Mouse (Mus musculus) myocyte (in vitro differentiated cells): ENCODE data around the gene Rab5c. TPM values are rescaled to one million over a fixed set of nuclear protein-coding genes. Genes with fewer than 3 reads are reported as not detected.
A peak's percentile ranks its signal among the peaks of the same experiment; 100 is the strongest.

Experiments used
- H3K27me3 ChIP-seq: one replicate; pipeline ENCODE4 v1.6.1; 2011; ENCODE audit not compliant: control insufficient read depth, insufficient read depth, insufficient read length
- H3K36me3 ChIP-seq: one replicate; pipeline ENCODE4 v1.6.1; 2011; ENCODE audit not compliant: control insufficient read depth, insufficient read depth
- H3K4me2 ChIP-seq: one replicate; pipeline ENCODE4 v1.6.1; 2011; ENCODE audit warnings: low read depth, control low read depth
- H3K4me3 ChIP-seq: one replicate; pipeline ENCODE4 v1.5.1; 2011; ENCODE audit warnings: mild to moderate bottlenecking, control low read depth, moderate library complexity
- H3K79me2 ChIP-seq: one replicate; pipeline ENCODE4 v1.6.1; 2011; ENCODE audit not compliant: control insufficient read depth, insufficient read depth
- H3ac ChIP-seq: one replicate; pipeline ENCODE4 v1.6.1; 2011; ENCODE audit not compliant: control insufficient read depth, insufficient read length
- CEBPB ChIP-seq: IDR thresholded peaks from 2 replicates; pipeline ENCODE4 v1.6.1; 2011; ENCODE audit warnings: mild to moderate bottlenecking, moderate library complexity; ENCODE audit not compliant: poor library complexity, insufficient read depth, severe bottlenecking
- E2F4 ChIP-seq: IDR thresholded peaks from one replicate; pipeline ENCODE4 v1.6.1; 2011; ENCODE audit warnings: mild to moderate bottlenecking, control low read depth, moderate library complexity; ENCODE audit not compliant: insufficient read depth
- MAX ChIP-seq: IDR thresholded peaks from one replicate; pipeline ENCODE4 v1.6.1; 2011; ENCODE audit warnings: low read depth, mild to moderate bottlenecking, control low read depth
- MYOD1 ChIP-seq, 3 experiments: IDR thresholded peaks; one replicate each; pipeline ENCODE4 v1.6.1; 2011; ENCODE audit warnings: control low read depth in 2 of 3, low read depth in 2 of 3, mild to moderate bottlenecking in 2 of 3, moderate library complexity in 1 of 3; ENCODE audit not compliant: insufficient read length in 2 of 3, control insufficient read depth in 1 of 3
- MYOG ChIP-seq, 3 experiments: IDR thresholded peaks; one replicate each; pipeline ENCODE4 v1.6.1; 2011; ENCODE audit warnings: control low read depth in 2 of 3, low read depth in 2 of 3, mild to moderate bottlenecking in 2 of 3; ENCODE audit not compliant: insufficient read length in 2 of 3, control insufficient read depth in 1 of 3, insufficient read depth in 1 of 3
- POLR2A ChIP-seq: IDR thresholded peaks from one replicate; pipeline ENCODE4 v1.6.1; 2011; ENCODE audit warnings: low read depth, mild to moderate bottlenecking, control low read depth, moderate library complexity; ENCODE audit not compliant: insufficient read length
- POLR2AphosphoS2 ChIP-seq: IDR thresholded peaks from one replicate; pipeline ENCODE4 v1.6.1; 2011; ENCODE audit warnings: low read depth, control low read depth; ENCODE audit not compliant: insufficient read length
- REST ChIP-seq: IDR thresholded peaks from one replicate; pipeline ENCODE4 v1.6.1; 2011; ENCODE audit warnings: mild to moderate bottlenecking, control low read depth, moderate library complexity; ENCODE audit not compliant: insufficient read depth, insufficient read length
- SRF ChIP-seq: IDR thresholded peaks from one replicate; pipeline ENCODE4 v1.6.1; 2011; ENCODE audit warnings: low read depth; ENCODE audit not compliant: control insufficient read depth, insufficient read length
- TCF12 ChIP-seq: IDR thresholded peaks from one replicate; pipeline ENCODE4 v1.6.1; 2011; ENCODE audit warnings: mild to moderate bottlenecking, control low read depth; ENCODE audit not compliant: poor library complexity, insufficient read depth, severe bottlenecking
- TCF3 ChIP-seq: IDR thresholded peaks from one replicate; pipeline ENCODE4 v1.6.1; 2011; ENCODE audit warnings: low read depth, control low read depth; ENCODE audit not compliant: insufficient read length
- USF1 ChIP-seq: IDR thresholded peaks from one replicate; pipeline ENCODE4 v1.6.1; 2011; ENCODE audit warnings: low read depth, mild to moderate bottlenecking, control low read depth, moderate library complexity
- polyA plus RNA-seq: library from polyadenylated mRNA; unstranded; fragments of >200 nt; fragmentation: generic; extraction: Trizol; gene quantifications from one replicate; pipeline ENCODE4 v1.2.1, GENCODE M21; 2012; ENCODE audit warnings: missing spikeins

Gene Rab5c
- polyA plus RNA-seq, 1 experiment: 128 TPM

DNA sequence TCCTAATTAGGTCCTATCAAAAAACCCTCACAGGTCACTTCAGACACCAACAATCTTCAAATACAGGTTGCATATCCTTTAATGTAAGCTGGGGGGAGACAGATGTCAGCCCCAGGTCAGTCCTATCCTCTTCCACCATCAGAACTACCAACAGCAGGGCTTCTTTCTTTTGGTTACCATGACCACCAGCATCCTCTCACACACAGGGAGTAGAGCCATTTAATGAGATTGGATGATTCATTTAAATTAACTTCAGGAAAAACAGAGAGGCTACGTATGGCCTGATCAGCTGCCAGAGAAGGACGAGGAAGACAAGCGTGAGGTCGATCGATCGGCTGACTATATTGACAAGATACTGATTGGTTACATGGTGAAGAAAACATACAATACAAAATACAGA lies 23.1 kb downstream of the Rab5c start:
- Histone ChIP-seq H3K27me3 (no peaks in the 10 kb centered on the region), H3ac (no peak overlapping the region), H3K4me3 (no peak overlapping the region), H3K36me3 (peaks cover 14% of the 10 kb centered on the region), H3K79me2 (peaks cover under 1% of the 10 kb centered on the region), H3K4me2 (no peak overlapping the region)
- TF ChIP-seq MYOD1 (IDR thresholded peaks at IDR 0.05; ENCODE audit: control insufficient read depth in 1 of 3, insufficient read length in 2 of 3, low read depth in 2 of 3): no peak
- no peak for TF ChIP-seq POLR2AphosphoS2

DNA sequence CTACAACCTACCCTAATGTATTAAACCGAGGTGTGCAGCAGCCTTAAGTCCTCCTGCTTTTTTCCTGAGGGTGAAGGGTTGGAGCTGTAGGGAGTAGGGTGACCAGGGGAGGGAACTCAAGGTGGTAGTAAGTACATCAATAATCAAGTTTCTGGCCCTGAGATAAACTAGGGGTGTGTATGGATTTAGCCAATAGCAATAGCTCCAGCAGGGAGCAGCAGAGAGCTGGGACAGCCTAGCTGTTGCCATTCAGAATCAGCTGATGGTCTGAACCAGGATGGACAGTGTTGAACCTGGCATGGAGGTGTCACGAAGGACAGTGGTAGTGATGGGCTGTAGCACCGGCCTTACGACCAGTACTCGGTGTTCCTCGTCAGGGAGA lies 23.5 kb downstream of the Rab5c start:
- TF ChIP-seq E2F4: no peak
- no peak for TF ChIP-seq CEBPB
- no peak for TF ChIP-seq MYOD1 (IDR thresholded peaks at IDR 0.05; ENCODE audit: control insufficient read depth in 1 of 3, insufficient read length in 2 of 3, low read depth in 2 of 3)
- no peak for TF ChIP-seq SRF
- TF ChIP-seq POLR2A: no peak
- no peak for TF ChIP-seq POLR2AphosphoS2
- no peak for TF ChIP-seq TCF3
- TF ChIP-seq USF1: no peak
- no peak for TF ChIP-seq MYOG (IDR thresholded peaks at IDR 0.05; ENCODE audit: control insufficient read depth in 1 of 3, insufficient read depth in 1 of 3, insufficient read length in 2 of 3, low read depth in 2 of 3)
- no peak for TF ChIP-seq REST
- no peak for TF ChIP-seq TCF12
- TF ChIP-seq MAX: no peak
- Histone ChIP-seq H3ac (no peak overlapping the region), H3K36me3 (peaks cover 14% of the 10 kb centered on the region), H3K79me2 (no peaks in the 10 kb centered on the region), H3K4me2 (no peak overlapping the region), H3K27me3 (no peaks in the 10 kb centered on the region), H3K4me3 (no peak overlapping the region)

DNA sequence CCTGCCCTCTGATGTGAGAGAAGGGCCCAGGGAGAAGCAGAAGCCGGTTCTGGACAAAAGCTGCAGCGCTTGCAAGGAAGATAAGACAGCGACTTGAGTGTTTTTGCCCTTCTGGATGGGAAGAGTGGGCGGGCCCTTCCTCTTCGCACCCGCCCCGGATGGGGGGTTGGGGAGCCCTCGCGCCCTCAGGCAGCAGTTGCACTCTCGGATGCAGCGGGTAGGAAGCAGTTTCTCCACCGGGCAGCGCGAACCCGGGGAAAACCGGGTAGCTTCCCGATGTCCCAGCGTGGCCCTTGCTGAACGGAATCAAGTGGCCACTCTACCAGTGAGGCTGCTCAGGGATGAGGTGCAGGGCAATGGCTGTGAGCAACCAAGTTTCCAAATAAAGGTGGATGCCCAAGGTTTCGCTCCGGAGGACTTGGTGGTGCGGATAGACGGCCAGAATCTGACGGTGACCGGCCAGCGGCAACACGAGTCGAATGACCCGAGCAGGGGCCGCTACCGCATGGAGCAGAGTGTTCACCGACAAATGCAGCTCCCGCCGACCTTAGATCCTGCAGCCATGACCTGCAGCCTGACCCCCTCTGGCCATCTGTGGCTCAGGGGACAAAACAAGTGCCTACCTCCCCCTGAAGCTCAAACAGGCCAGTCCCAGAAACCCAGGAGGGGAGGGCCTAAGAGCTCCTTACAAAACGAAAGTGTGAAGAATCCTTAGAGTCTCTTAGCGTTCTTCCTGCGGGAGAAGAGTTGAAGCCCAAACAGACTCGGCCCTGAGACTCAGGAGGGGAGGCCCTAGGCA lies 24.1 kb downstream of the Rab5c start, which contains the start of gene Hspb9:
TSS of gene Hspb9 (plus strand) at position 116 of the 799 bp plus-strand sequence.
- Histone ChIP-seq H3K79me2 (no peaks in the 10 kb centered on the region), H3K4me3 (peak within 1 kb of the TSS; percentile 39), H3ac (no peak within 1 kb of the TSS), H3K36me3 (peaks cover 14% of the 10 kb centered on the region), H3K4me2 (peak within 1 kb of the TSS; percentile 42), H3K27me3 (no peaks in the 10 kb centered on the region)
- no peak for TF ChIP-seq MYOG (IDR thresholded peaks at IDR 0.05; ENCODE audit: control insufficient read depth in 1 of 3, insufficient read depth in 1 of 3, insufficient read length in 2 of 3, low read depth in 2 of 3)

DNA sequence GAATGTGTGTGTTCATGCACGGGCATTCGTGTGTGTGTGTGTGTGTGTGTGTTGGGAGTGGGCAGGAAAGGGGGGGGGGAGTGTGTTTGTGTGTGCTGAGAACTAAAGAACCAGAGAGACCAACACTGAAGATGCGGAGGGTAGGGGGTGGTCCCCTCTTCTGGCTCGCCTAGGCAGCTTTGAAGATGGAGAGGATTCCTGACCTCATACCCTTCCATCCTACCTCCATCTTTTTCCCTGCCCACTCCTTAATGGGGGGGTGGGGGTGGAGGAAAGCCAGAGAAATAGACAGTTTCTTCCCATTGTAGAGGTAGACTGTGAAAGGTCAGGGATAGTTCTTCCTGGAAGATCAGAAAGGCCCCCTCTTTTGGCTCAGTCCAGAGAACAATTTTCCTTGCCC lies 24.8 kb downstream of the Rab5c start:
- Histone ChIP-seq H3K36me3 (peaks cover 16% of the 10 kb centered on the region), H3K4me3 (no peak overlapping the region), H3ac (no peak overlapping the region), H3K79me2 (no peaks in the 10 kb centered on the region), H3K27me3 (no peaks in the 10 kb centered on the region), H3K4me2 (no peak overlapping the region)
- TF ChIP-seq POLR2AphosphoS2 (peak; percentile 10), TCF12 (no peak)

GRCm38 (mm10) chr11:100711783-100712615 lies 26.0 kb downstream of the Rab5c start, which contains the start of gene Kat2a:
Gene Kat2a, minus strand, starts transcription at chr11:100712465.
- Histone ChIP-seq H3ac (peak within 1 kb of the TSS; percentile 15), H3K4me3 (peak within 1 kb of the TSS; percentile 39), H3K4me2 (peak within 1 kb of the TSS; percentile 75), H3K36me3 (peaks cover 22% of the 10 kb centered on the region), H3K79me2 (no peaks in the 10 kb centered on the region), H3K27me3 (no peaks in the 10 kb centered on the region)
- TF ChIP-seq CEBPB (no peak), TCF3 (no peak), SRF (no peak), MYOG (IDR thresholded peaks at IDR 0.05; ENCODE audit: control insufficient read depth in 1 of 3, insufficient read depth in 1 of 3, insufficient read length in 2 of 3, low read depth in 2 of 3) (no peak), REST (no peak), MAX (no peak), USF1 (no peak), MYOD1 (IDR thresholded peaks at IDR 0.05; ENCODE audit: control insufficient read depth in 1 of 3, insufficient read length in 2 of 3, low read depth in 2 of 3) (no peak), E2F4 (no peak), POLR2A (peak; percentile 95), POLR2AphosphoS2 (peak; percentile 98), TCF12 (no peak)
